Mouse (Mus musculus): ENCODE results near the gene Tmeff1. TPM values are rescaled to one million over a fixed set of nuclear protein-coding genes. Genes with fewer than 3 reads are reported as not detected.
"Not testable (repeated sequence)": the region's sequence is repeated elsewhere in the genome, so short reads cannot be mapped to it uniquely, and the experiment has no call there.

Tmeff1 gene
- polyA plus RNA-seq, 1 experiment from 2014 or later: 263 TPM

DNA sequence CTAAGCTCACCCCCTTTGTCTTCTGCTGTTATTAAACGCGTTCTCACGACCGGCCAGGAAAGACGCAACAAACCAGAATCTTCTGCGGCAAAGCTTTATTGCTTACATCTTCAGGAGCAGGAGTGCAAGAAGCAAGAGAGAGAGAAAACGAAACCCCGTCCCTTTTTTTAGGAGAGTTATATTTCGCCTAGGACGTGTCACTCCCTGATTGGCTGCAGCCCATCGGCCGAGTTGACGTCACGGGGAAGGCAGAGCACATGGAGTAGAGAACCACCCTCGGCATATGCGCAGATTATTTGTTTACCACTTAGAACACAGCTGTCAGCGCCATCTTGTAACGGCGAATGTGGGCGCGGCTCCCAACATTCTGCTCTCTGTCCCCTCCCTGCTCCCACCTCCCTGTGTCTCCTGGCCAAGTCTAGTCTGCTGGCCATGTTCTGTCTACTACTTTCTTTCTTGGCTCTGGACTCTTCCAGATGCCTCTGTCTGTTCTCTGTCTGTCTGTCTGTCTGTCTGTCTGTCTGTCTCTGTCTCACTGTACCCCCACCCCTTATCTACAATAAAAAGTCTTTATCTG, 98.7 kb downstream of the Tmeff1 start:
- WGBS: 94% methylated on average over 15 of the region's 21 CpGs
- not testable (repeated sequence) for H3K27ac ChIP-seq

DNA sequence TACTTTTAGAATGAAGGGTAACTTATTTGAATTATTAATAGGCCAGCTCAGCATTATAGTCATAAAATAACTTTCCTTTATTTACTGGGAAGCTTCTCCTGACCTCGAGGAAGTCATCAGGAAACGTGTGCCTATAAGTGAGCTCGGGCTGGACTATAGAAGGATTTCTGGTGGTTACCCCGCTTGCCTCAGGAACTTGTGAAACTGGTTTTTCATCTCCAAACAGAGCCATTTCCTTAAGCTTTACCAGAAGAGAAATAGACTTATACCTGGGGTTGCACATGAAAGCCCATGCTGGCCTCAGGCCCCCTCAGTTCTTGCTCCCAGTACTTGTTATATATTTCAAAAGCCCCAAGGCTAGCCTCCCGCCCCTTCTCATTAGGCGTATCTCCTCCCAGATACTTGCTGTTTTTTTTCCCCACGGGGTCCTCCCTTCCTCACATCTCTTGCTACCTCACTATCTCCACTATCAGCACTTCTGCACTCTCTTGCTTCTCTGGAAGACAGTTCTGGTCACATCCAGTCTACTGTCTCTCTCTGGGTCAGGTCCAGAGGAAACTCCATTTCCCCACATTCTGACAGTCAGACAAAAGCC, 99.7 kb downstream of the Tmeff1 start:
- no peak for ATAC-seq
- no peak overlapping the region for H3K4me2 ChIP-seq (replicated peaks)
- H3K9me3 ChIP-seq: no peaks in the 10 kb centered on the region
- H3K36me3 ChIP-seq: no peaks in the 10 kb centered on the region
- H3K9ac ChIP-seq (replicated peaks): no peak overlapping the region
- no peak overlapping the region for H3K27ac ChIP-seq
- peaks cover 6% of the 10 kb centered on the region; the same call in 1 of the 2 replicates for H3K4me1 ChIP-seq (replicated peaks)
- 87% methylated on average over 7 of the region's 7 CpGs for WGBS
- no peaks in the 10 kb centered on the region for H3K27me3 ChIP-seq
- no peak overlapping the region for H3K4me3 ChIP-seq (replicated peaks)

More for the DNA sequence above, 98.7 kb downstream of the Tmeff1 start:
- not testable (repeated sequence) for H3K36me3 ChIP-seq; H3K9me3 ChIP-seq; ATAC-seq; H3K9ac ChIP-seq (replicated peaks); H3K27me3 ChIP-seq; H3K4me3 ChIP-seq (replicated peaks); H3K4me1 ChIP-seq (replicated peaks); H3K4me2 ChIP-seq (replicated peaks)

DNA sequence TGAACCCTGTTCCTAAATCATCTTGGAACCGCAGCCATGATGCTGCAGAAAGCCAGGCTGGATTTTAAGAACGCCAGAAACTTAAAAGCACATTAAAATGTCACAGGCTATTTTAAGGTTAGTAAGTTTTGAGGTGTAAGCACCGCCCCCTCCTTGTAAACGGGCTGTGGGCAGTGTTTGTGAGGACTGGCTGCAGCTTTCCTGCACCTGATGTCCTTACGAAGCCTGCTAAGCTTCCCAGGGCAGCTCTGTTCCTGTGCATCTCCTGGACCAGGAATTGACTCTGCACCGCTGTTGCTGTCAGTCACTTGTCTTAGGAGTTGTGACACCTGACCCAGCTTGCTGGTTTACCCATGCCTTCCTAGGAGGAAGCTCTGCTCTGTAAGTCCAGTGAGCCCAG, 103.2 kb downstream of the Tmeff1 start:
- Histone ChIP-seq H3K9me3 (no peaks in the 10 kb centered on the region), H3K9ac (replicated peaks) (no peak overlapping the region), H3K36me3 (no peaks in the 10 kb centered on the region), H3K4me3 (replicated peaks) (no peak overlapping the region), H3K27me3 (no peaks in the 10 kb centered on the region), H3K4me2 (replicated peaks) (no peak overlapping the region), H3K4me1 (replicated peaks) (peaks cover 10% of the 10 kb centered on the region), H3K27ac (no peak overlapping the region)
- WGBS: 83% methylated on average over 6 of the region's 6 CpGs
- no peak for ATAC-seq

DNA sequence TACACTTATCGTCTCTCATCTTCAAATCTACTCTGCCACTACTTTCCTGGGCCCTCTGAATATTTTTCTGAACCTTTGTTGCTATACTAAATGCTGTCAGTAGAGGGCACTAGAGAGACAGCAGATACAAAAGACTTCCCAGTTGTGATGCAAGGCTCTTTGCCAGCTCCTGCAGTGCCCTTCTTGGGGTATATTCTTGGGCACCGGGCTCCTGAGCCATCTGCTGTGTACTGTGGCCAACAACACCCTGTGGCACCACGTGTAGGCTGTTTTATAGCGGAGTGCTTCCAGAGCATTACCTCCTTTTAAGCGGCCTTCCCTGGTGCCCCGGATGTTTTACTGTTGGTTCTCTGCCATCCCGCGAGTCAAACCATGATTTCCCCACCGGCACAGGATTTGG, 105.7 kb downstream of the Tmeff1 start:
- Histone ChIP-seq H3K36me3 (no peaks in the 10 kb centered on the region), H3K4me2 (replicated peaks) (no peak overlapping the region), H3K27me3 (no peaks in the 10 kb centered on the region), H3K9me3 (no peaks in the 10 kb centered on the region), H3K9ac (replicated peaks) (no peak overlapping the region), H3K4me1 (replicated peaks) (peaks cover 10% of the 10 kb centered on the region), H3K27ac (no peak overlapping the region), H3K4me3 (replicated peaks) (no peak overlapping the region)
- 88% methylated on average over 9 of the region's 9 CpGs for WGBS
- no peak for ATAC-seq

DNA sequence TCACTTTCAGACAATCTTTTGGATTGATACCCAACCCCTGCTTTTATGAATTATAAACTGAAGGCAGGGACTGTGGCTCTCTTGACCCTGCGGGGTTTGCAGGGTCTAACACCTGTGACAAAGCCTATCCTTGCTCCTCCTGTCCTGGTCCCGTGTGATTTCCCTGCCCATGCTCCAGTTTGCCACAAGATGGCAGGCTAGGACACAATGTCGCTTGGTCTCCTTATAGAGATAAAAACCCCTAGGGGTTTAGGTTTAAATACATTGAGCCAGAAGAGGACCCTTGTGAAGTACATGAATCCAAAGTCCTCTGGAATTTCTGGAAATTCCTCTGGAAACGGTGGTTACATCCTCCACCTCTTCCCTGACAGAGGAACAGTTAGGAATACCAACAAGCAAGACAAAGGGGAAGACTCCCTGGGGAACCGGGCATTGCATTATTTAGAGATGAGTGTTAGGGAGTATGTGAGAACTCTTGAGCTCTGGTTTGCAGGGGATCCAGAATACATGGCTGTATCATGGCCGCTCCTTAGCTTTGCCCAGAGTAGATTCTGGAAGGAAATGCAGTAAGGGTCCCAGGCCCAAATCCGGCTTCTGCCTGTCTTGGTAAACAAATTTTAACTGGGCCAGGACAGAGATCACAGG, 106.9 kb downstream of the Tmeff1 start:
- no peak overlapping the region for H3K4me2 ChIP-seq (replicated peaks)
- peaks cover 10% of the 10 kb centered on the region for H3K4me1 ChIP-seq (replicated peaks)
- H3K9me3 ChIP-seq: no peaks in the 10 kb centered on the region
- no peak overlapping the region for H3K9ac ChIP-seq (replicated peaks)
- H3K27me3 ChIP-seq: no peaks in the 10 kb centered on the region
- ATAC-seq: peak; percentile 65
- 34% methylated on average over 7 of the region's 7 CpGs for WGBS
- H3K27ac ChIP-seq: peak overlapping the region; percentile 39; the same call in 1 of the 2 replicates
- H3K36me3 ChIP-seq: no peaks in the 10 kb centered on the region
- no peak overlapping the region for H3K4me3 ChIP-seq (replicated peaks)

DNA sequence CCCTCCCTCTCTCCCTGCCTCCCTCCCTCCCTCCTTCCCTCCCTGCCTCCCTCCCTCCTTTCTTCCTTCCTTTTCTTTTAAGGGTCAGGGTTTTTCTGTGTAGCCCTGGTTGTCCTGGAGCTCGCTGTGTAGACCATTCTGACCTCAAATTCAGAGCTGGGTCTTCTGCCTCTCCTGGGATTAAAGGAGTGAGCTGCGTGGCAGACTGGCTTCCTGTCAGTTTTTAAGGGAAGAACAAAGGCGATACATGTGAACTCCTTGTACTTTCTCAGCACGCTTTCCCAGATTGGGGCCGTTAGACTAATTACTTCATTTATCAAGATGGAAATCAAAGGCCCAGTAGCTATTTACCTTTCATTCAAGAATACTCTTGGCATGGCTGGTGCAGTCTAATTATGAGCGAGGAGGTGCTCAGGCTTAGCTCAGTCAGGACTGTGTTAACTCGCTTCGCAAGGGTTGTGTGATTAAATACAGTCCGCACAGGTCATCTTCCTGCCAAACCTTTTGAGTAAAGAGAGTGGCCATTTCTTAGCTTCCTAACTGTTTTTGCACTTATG, 107.8 kb downstream of the Tmeff1 start:
- Histone ChIP-seq H3K27ac (no peak overlapping the region), H3K4me3 (replicated peaks) (no peak overlapping the region), H3K4me2 (replicated peaks) (no peak overlapping the region), H3K9ac (replicated peaks) (no peak overlapping the region), H3K9me3 (no peaks in the 10 kb centered on the region), H3K27me3 (no peaks in the 10 kb centered on the region), H3K4me1 (replicated peaks) (peaks cover 10% of the 10 kb centered on the region), H3K36me3 (no peaks in the 10 kb centered on the region)
- 49% methylated on average over 9 of the region's 9 CpGs for WGBS
- no peak for ATAC-seq

DNA sequence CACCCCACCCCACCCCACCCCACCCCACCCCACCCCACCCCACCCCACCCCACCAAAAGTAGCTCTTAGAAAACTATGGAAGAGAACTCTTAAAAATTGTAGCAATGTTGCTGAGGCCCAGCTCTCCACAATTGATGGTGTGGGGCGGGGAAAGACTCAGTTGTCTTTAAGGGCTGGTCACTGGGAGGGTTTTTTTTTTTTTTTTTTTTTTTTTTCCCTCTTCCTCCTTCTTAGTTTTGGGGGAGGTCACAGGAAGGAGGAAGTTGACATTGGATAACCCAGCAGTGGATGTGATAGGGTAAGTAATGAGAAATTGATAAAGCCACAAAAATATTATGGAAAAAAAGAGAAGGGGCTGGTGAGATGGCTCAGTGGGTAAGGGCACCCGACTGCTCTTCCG, 111.7 kb downstream of the Tmeff1 start:
- 89% methylated on average over 3 of the region's 3 CpGs for WGBS
- H3K27me3 ChIP-seq: no peaks in the 10 kb centered on the region
- peaks cover 10% of the 10 kb centered on the region for H3K4me1 ChIP-seq (replicated peaks)
- H3K27ac ChIP-seq: no peak overlapping the region
- H3K4me3 ChIP-seq (replicated peaks): no peak overlapping the region
- no peak for ATAC-seq
- no peaks in the 10 kb centered on the region for H3K36me3 ChIP-seq
- H3K9me3 ChIP-seq: no peaks in the 10 kb centered on the region
- no peak overlapping the region for H3K9ac ChIP-seq (replicated peaks)
- no peak overlapping the region for H3K4me2 ChIP-seq (replicated peaks)

DNA sequence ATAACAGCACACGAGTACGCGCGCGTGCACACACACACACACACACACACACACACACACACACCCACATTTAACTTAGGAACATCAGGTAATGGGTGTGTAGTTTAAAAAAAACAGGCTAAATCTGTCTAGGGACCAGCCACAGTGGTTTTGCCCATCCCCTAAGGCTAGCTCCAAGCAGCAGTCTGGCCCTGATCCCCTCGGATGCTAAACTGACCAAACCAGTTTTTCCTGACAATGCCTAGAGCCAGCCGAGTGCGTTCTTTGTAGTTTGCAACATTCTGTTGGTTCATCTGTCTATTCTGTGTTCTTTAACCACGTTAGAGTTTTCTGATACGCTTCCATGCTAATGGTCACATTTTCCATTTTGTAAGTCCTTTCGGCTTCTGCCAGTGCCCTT, 112.3 kb downstream of the Tmeff1 start:
- Histone ChIP-seq H3K27me3 (no peaks in the 10 kb centered on the region), H3K9ac (replicated peaks) (no peak overlapping the region), H3K27ac (no peak overlapping the region), H3K4me2 (replicated peaks) (no peak overlapping the region), H3K9me3 (0 out of 2 replicates have a peak, but pooled peaks cover 2% of the 10 kb centered on the region), H3K36me3 (no peaks in the 10 kb centered on the region), H3K4me3 (replicated peaks) (no peak overlapping the region), H3K4me1 (replicated peaks) (peaks cover 5% of the 10 kb centered on the region)
- WGBS: 65% methylated on average over 11 of the region's 11 CpGs
- no peak for ATAC-seq

Other genes with a start within 250 kb of the Tmeff1 start
- gene Tex10, start 111.7 kb upstream of the Tmeff1 start, polyA plus RNA-seq (2015; fragmentation: Nextera tagmentation; extraction: Ambion mirVana): 41.8 and 42.8 TPM in 2 replicates
- 45.6 and 50.3 TPM in 2 replicates for gene Msantd3, start 45.2 kb upstream of the Tmeff1 start, polyA plus RNA-seq (2015; fragmentation: Nextera tagmentation; extraction: Ambion mirVana)
- gene Cavin4, start 78.3 kb downstream of the Tmeff1 start, polyA plus RNA-seq (2015; fragmentation: Nextera tagmentation; extraction: Ambion mirVana): 2.2 and 2.8 TPM in 2 replicates